Mouse (Mus musculus) spleen, postnatal 0 days (tissue): Measurements from ENCODE around the gene Epb41l1. TPM values are rescaled to one million over a fixed set of nuclear protein-coding genes. Genes with fewer than 3 reads are reported as not detected.

ENCODE experiments used
- polyA plus RNA-seq: library from polyadenylated mRNA; unstranded; fragments of >200 nt; fragmentation: Nextera tagmentation; extraction: Ambion mirVana; gene quantifications from 2 replicates; pipeline ENCODE4 v1.2.1, GENCODE M21; 2015

Gene Epb41l1
- polyA plus RNA-seq = 0.37 and 0.62 TPM in 2 replicates

DNA sequence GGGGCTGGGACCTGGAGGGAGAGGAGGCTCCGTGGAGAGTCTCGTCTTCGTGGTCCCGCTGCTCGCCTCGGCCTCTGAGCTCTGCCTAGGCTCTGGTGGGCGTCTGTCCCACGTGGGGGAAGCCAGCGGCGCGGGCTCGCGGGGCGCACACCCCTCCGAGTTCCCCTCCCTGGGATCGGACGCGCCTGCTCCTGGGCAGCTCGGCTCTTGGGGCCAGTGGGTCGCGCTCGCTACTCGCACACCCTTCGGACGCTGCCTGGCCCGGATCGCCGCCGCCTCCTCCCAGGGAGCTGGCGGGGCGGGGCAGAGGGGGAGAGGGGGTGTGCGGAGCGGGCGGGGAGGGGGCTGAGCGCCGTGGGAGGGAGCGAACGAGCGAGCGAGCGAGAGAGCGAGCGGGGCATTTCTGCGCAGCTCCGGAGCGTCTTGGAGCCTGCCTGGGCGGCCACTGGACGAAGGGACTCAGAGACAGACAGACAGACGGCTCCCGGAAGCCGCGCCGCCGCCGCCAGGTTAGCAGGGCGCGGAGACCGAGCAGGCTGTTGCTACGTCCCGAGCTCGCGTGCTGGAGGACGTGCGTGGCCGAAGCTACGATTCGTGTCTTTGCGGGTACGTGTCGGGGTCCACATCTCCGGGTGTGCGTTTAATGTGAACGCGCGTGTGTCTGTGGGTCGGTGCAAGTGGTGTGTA, at the start of gene Epb41l1:
Epb41l1 (plus strand) TSS at position 216 of the 687 bp plus-strand sequence.

DNA sequence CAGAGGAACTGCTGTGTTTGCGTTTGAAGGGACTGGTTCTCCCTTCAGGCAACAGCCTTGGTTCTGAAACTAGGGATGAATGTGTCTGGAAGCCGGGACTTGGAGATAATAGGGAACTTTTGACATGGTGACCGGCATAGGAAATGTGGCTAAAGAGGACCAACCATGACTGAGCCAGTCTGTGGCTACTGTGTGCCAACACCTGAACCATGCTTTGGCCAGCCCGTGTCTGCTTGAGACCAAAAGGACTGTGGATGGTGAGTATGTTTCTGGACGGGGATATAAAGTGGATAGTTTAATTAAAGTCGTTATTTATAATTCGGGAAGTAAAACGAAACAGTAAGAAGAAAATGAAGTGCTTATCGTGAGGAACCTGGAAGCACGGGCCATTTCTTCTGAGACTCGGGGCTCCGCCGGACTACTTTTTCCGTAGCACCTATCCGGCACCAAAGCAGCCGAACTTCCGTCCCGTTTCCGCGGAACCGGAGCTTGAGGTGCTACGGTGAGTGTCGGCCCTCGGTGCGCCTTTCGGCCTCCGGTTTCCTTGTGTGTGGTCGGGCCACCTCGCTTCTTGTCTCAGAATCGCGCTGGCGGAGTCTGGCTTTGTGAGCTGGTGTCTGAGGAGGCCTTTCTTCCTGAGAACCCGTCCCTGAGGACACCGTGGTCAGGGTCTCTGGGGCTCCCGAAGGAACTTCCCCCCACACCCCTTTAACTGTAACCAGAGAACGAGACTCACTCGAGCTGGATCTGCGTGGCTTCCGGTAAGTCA, 126.6 kb downstream of the Epb41l1 start, which contains the start of gene Aar2:
Aar2 (plus strand) TSS at position 462 of the 769 bp plus-strand sequence.

Other genes starting within 250 kb of the Epb41l1 start
- gene Rbm39, start 240.7 kb upstream of the Epb41l1 start, polyA plus RNA-seq = 456 and 510 TPM in 2 replicates
- 23.7 and 26.6 TPM in 2 replicates for gene Phf20, start 224.4 kb upstream of the Epb41l1 start, polyA plus RNA-seq
- gene Cnbd2, start 108.6 kb upstream of the Epb41l1 start, polyA plus RNA-seq = 5.4 and 6.7 TPM in 2 replicates
- gene Scand1, start 108.2 kb upstream of the Epb41l1 start, polyA plus RNA-seq = 82.2 and 90.4 TPM in 2 replicates
- gene Aar2, start 126.7 kb downstream of the Epb41l1 start, polyA plus RNA-seq = 12.7 and 14.2 TPM in 2 replicates
- gene Dlgap4, start 192.8 kb downstream of the Epb41l1 start, polyA plus RNA-seq = 25.7 and 28.6 TPM in 2 replicates